In genomic region chr16:26626065-26626464, GRCm38 (mm10) we compare ENCODE assay signal across 20 mouse cellular contexts. TPM values are rescaled to one million over a fixed set of nuclear protein-coding genes. Genes with fewer than 3 reads are reported as not detected.
DNase-seq lines count a peak whose midpoint lies in the region; TF ChIP-seq lines count a peak whose summit lies in the region.
"Had no signal": no experiment of that assay in that cellular context is flagged by ENCODE, and none has a peak within 500 bp of the region (broad histone marks: within the 10 kb centered on the region; RNA-seq: fewer than 3 reads in every experiment).

No protein-coding gene starts in this region.

- H3K4me3 ChIP-seq in embryonic fibroblast, embryonic 13.5 days (ENCODE audit: insufficient read depth, low read length): no peak overlapping the region
- H3K4me3 ChIP-seq: forebrain, embryonic 15.5 days; hindbrain, embryonic 10.5 days; limb, embryonic 12.5 days; liver, embryonic 12.5 days; lung, embryonic 15.5 days; midbrain, embryonic 15.5 days had no signal

- no peak for TF ChIP-seq POLR2A in embryonic fibroblast, embryonic 13.5 days (IDR thresholded peaks at IDR 0.05; ENCODE audit: low read depth, low read length)

- H3K4me1 ChIP-seq in embryonic fibroblast, embryonic 13.5 days (ENCODE audit: control insufficient read depth, insufficient read depth, low read length): peaks cover 10% of the 10 kb centered on the region
- H3K4me1 ChIP-seq: forebrain, embryonic 15.5 days; hindbrain, embryonic 10.5 days; limb, embryonic 12.5 days; liver, embryonic 12.5 days; lung, embryonic 15.5 days; midbrain, embryonic 15.5 days had no signal

- DNase-seq in layer of hippocampus, adult 18-20 months (ENCODE audit: low spot score in 2 of 2): peak; percentile 21 to 47
- no peak for DNase-seq in layer of hippocampus, postnatal 14 days (ENCODE audit: low spot score in 2 of 2)
- peak; percentile 74 for DNase-seq in 3134 (ENCODE audit: extremely low read depth, insufficient read length, low spot score)
- DNase-seq in Muller cell, postnatal 12 days (ENCODE audit: inconsistent ontology term): peak; percentile 87
- no peak for DNase-seq in adipocyte (ENCODE audit: low spot score)
- DNase-seq in adrenal gland, postnatal 14 days: no peak
- DNase-seq in right cerebral cortex, adult 18-20 months: no peak
- DNase-seq: B cell, adult 2 months; cerebellum, postnatal 25 days; gastrocnemius, postnatal 25 days; kidney, adult 11 months had no signal

- no peak for TF ChIP-seq CTCF in embryonic fibroblast, embryonic 13.5 days (IDR thresholded peaks at IDR 0.05; ENCODE audit: borderline replicate concordance, insufficient read depth, low read length)

- H3K27ac ChIP-seq in embryonic fibroblast, embryonic 13.5 days (ENCODE audit: insufficient read depth, low read length): peak overlapping the region; percentile 30; the same call in 1 of the 2 replicates
- H3K27ac ChIP-seq: forebrain, embryonic 15.5 days; hindbrain, embryonic 10.5 days; kidney, postnatal 0 days; limb, embryonic 12.5 days; liver, embryonic 12.5 days; lung, embryonic 15.5 days; midbrain, embryonic 15.5 days; stomach, postnatal 0 days had no signal

RNA-seq across cellular contexts. Expression of gene Il1rap, which starts 44.6 kb away (rescaled TPM):
- 10 to 100 TPM; 58.6 to 64.9 TPM for total RNA-seq in layer of hippocampus, adult 18-20 months (2021)
- total RNA-seq in layer of hippocampus, postnatal 14 days (2021): 10 to 100 TPM; 44.7 to 51.4 TPM
- polyA plus RNA-seq in embryonic fibroblast, embryonic 13.5 days (2011; ENCODE audit: insufficient read length, low read depth, missing spikeins): 20.4 and 22.3 TPM in 2 replicates
- 8.6 and 19.8 TPM in 2 replicates for total RNA-seq in adrenal gland, postnatal 14 days (2021)

Comparison
In these comparisons a context has a peak if more than half of its experiments do, and no peak if none do; other contexts are left out.
1. DNase-seq: peak in layer of hippocampus, adult 18-20 months (2 of 2), 3134 (single experiment) and Muller cell, postnatal 12 days (single experiment); none in layer of hippocampus, postnatal 14 days (0 of 2), adipocyte (single experiment), adrenal gland, postnatal 14 days (single experiment) and right cerebral cortex, adult 18-20 months (single experiment).